Mouse (Mus musculus) midbrain, postnatal 0 days (tissue): ENCODE data around the gene Ggt5. TPM values are rescaled to one million over a fixed set of nuclear protein-coding genes. Genes with fewer than 3 reads are reported as not detected.

Experiments
- ATAC-seq: fragments of 200-750 bp; cut with Nextera tagmentation; 2 replicates; pipeline ENCODE4 v1.8.0; 2017; ENCODE audit warnings: moderate number of reproducible peaks, mild to moderate bottlenecking, moderate TSS enrichment, moderate library complexity; ENCODE audit not compliant: low FRiP score
- DNase-seq: peaks from one replicate; pipeline ENCODE4 v3.0.0-alpha.2; 2015; ENCODE audit warnings: low spot score
- H3K27ac ChIP-seq: fragments of 300-500 bp; sonication (generic); 2 replicates; pipeline ENCODE4 v1.5.1; 2014; ENCODE audit warnings: low read depth, mild to moderate bottlenecking, low read length, mixed read lengths
- H3K27me3 ChIP-seq: fragments of 300-500 bp; sonication (generic); 2 replicates; pipeline ENCODE4 v1.6.1; 2014; ENCODE audit warnings: low read length, control low read depth, mixed read lengths; ENCODE audit not compliant: insufficient read depth
- H3K36me3 ChIP-seq: fragments of 300-500 bp; sonication (generic); 2 replicates; pipeline ENCODE4 v1.6.1; 2014; ENCODE audit warnings: low read length, control low read depth, mixed read lengths; ENCODE audit not compliant: insufficient read depth
- H3K4me1 ChIP-seq: fragments of 300-500 bp; sonication (generic); 2 replicates; pipeline ENCODE4 v1.6.1; 2014; ENCODE audit warnings: mild to moderate bottlenecking, control low read depth, antibody characterized with exemption, low read length, mixed read lengths; ENCODE audit not compliant: insufficient read depth
- H3K4me2 ChIP-seq: fragments of 300-500 bp; sonication (generic); 2 replicates; pipeline ENCODE4 v1.6.1; 2014; ENCODE audit warnings: low read depth, mild to moderate bottlenecking, low read length, mixed read lengths; ENCODE audit not compliant: poor library complexity, severe bottlenecking
- H3K4me3 ChIP-seq: fragments of 300-500 bp; sonication (generic); 2 replicates; pipeline ENCODE4 v1.5.1; 2014; ENCODE audit warnings: low read depth, mild to moderate bottlenecking, low read length, moderate library complexity
- H3K9ac ChIP-seq: fragments of 300-500 bp; sonication (generic); replicated peaks from 2 replicates; pipeline ENCODE4 v1.6.1; 2014; ENCODE audit warnings: mild to moderate bottlenecking, low read length, moderate library complexity, mixed read lengths; ENCODE audit not compliant: poor library complexity, severe bottlenecking
- H3K9me3 ChIP-seq: fragments of 300-500 bp; sonication (generic); 2 replicates; pipeline ENCODE4 v1.6.1; 2016; ENCODE audit warnings: low read length, control low read depth
- CTCF ChIP-seq: IDR thresholded peaks from 2 replicates; pipeline ENCODE4 v1.5.1; 2016; ENCODE audit warnings: antibody characterized with exemption, mild to moderate bottlenecking
- WGBS: fragments of 180-500 bp; shearing (Covaris S2); extraction: QIAGEN DNeasy Blood & Tissue Kit; methylation state at CpG from one replicate; pipeline ENCODE4 v1.1.7; 2014; 5-methylcytosine and 5-hydroxymethylcytosine counted together
- polyA plus RNA-seq: library from polyadenylated mRNA; unstranded; fragments of >200 nt; fragmentation: Nextera tagmentation; extraction: Ambion mirVana; gene quantifications from 2 replicates; pipeline ENCODE4 v1.2.1, GENCODE M21; 2015
- total RNA-seq: library from RNA; depleted of rRNA; stranded (reverse); fragments of >200 nt; gene quantifications from 2 replicates; pipeline ENCODE4 v1.2.3, GENCODE M21; 2014

Gene Ggt5
- total and polyA plus RNA-seq, 2 experiments from 2014 or later = 1.3 to 5.8 TPM

- H3K4me1 ChIP-seq = no peaks in the 10 kb centered on the region
- H3K27ac ChIP-seq = no peak overlapping the region
- H3K36me3 ChIP-seq = no peaks in the 10 kb centered on the region
- H3K4me3 ChIP-seq = no peak overlapping the region
- no peak overlapping the region for H3K9ac ChIP-seq
- no peaks in the 10 kb centered on the region for H3K9me3 ChIP-seq
- no peak overlapping the region for H3K4me2 ChIP-seq
- 34% methylated on average over 10 of the region's 10 CpGs for WGBS
- ATAC-seq = no peak; the same call in 1 of the 2 replicates
- no peak for TF ChIP-seq CTCF
- no peaks in the 10 kb centered on the region for H3K27me3 ChIP-seq
- DNase-seq = no peak
These were observed 18.0 kb upstream of the Ggt5 start for GRCm38 (mm10) chr10:75570981-75571657.

- no peak for TF ChIP-seq CTCF
- 45% methylated on average over 9 of the region's 9 CpGs for WGBS
- Histone ChIP-seq H3K4me2 (no peak overlapping the region), H3K9me3 (no peaks in the 10 kb centered on the region), H3K9ac (no peak overlapping the region), H3K4me1 (no peaks in the 10 kb centered on the region), H3K36me3 (no peaks in the 10 kb centered on the region), H3K27me3 (no peaks in the 10 kb centered on the region), H3K27ac (no peak overlapping the region), H3K4me3 (no peak overlapping the region)
- DNase-seq (no peak), ATAC-seq (no peak)
These were observed 17.2 kb upstream of the Ggt5 start for GRCm38 (mm10) chr10:75571937-75572336.

GRCm38 (mm10) chr10:75573181-75573580 lies 16.0 kb upstream of the Ggt5 start:
- DNase-seq (no peak), ATAC-seq (no peak)
- H3K9ac ChIP-seq = no peak overlapping the region
- no peaks in the 10 kb centered on the region for H3K4me1 ChIP-seq
- H3K27me3 ChIP-seq = no peaks in the 10 kb centered on the region
- 59% methylated on average over 10 of the region's 10 CpGs for WGBS
- H3K9me3 ChIP-seq = no peaks in the 10 kb centered on the region
- H3K4me2 ChIP-seq = no peak overlapping the region
- H3K36me3 ChIP-seq = no peaks in the 10 kb centered on the region
- no peak overlapping the region for H3K4me3 ChIP-seq
- TF ChIP-seq CTCF = no peak
- H3K27ac ChIP-seq = no peak overlapping the region

- DNase-seq = no peak
- no peak overlapping the region for H3K9ac ChIP-seq
- 88% methylated on average over 9 of the region's 9 CpGs for WGBS
- no peak overlapping the region for H3K27ac ChIP-seq
- no peak overlapping the region for H3K4me3 ChIP-seq
- no peaks in the 10 kb centered on the region for H3K9me3 ChIP-seq
- ATAC-seq = no peak
- TF ChIP-seq CTCF = no peak
- H3K36me3 ChIP-seq = no peaks in the 10 kb centered on the region
- H3K4me1 ChIP-seq = no peaks in the 10 kb centered on the region
- H3K27me3 ChIP-seq = no peaks in the 10 kb centered on the region
- no peak overlapping the region for H3K4me2 ChIP-seq
These were observed 15.2 kb upstream of the Ggt5 start for GRCm38 (mm10) chr10:75573965-75574364.

GRCm38 (mm10) chr10:75579129-75579528 lies 10.0 kb upstream of the Ggt5 start:
- no peak overlapping the region for H3K9ac ChIP-seq
- H3K36me3 ChIP-seq = no peaks in the 10 kb centered on the region
- no peak overlapping the region for H3K4me3 ChIP-seq
- no peaks in the 10 kb centered on the region for H3K9me3 ChIP-seq
- no peak overlapping the region for H3K27ac ChIP-seq
- H3K27me3 ChIP-seq = no peaks in the 10 kb centered on the region
- H3K4me2 ChIP-seq = no peak overlapping the region
- DNase-seq (no peak), ATAC-seq (no peak)
- no peak for TF ChIP-seq CTCF
- H3K4me1 ChIP-seq = no peaks in the 10 kb centered on the region
- 82% methylated on average over 6 of the region's 6 CpGs for WGBS

GRCm38 (mm10) chr10:75585876-75586552 lies 3.1 kb upstream of the Ggt5 start:
- H3K27ac ChIP-seq = no peak overlapping the region
- H3K27me3 ChIP-seq = no peaks in the 10 kb centered on the region
- peak overlapping the region; percentile 18; the same call in 1 of the 2 replicates for H3K4me2 ChIP-seq
- WGBS = 21% methylated on average over 20 of the region's 20 CpGs
- 0 out of 2 replicates have a peak, but pooled peaks cover 4% of the 10 kb centered on the region for H3K4me1 ChIP-seq
- H3K4me3 ChIP-seq = no peak overlapping the region
- no peaks in the 10 kb centered on the region for H3K9me3 ChIP-seq
- ATAC-seq = peak; percentile 76
- peak; percentile 94 for DNase-seq
- peak; percentile 98 for TF ChIP-seq CTCF
- no peak overlapping the region; the same call in 1 of the 2 replicates for H3K9ac ChIP-seq
- no peaks in the 10 kb centered on the region for H3K36me3 ChIP-seq
